Mouse (Mus musculus) erythroblast, embryonic 14.5 days (primary cell): ENCODE measurements at regions not wholly inside any gene's neighbourhood (a gene's known extent, or its start where the extent isn't known, plus 50 kb on each side); places are given as distances from the start of the nearest gene placed in this dataset.

Source experiments
- GATA1 ChIP-seq: IDR thresholded peaks from 2 replicates; pipeline ENCODE4 v1.6.1; 2012; ENCODE audit warnings: low read length, inconsistent platforms, mixed read lengths
- TAL1 ChIP-seq: IDR thresholded peaks from 3 replicates; pipeline ENCODE4 v1.6.1; 2012; ENCODE audit warnings: low read length, inconsistent platforms, mixed read lengths

DNA sequence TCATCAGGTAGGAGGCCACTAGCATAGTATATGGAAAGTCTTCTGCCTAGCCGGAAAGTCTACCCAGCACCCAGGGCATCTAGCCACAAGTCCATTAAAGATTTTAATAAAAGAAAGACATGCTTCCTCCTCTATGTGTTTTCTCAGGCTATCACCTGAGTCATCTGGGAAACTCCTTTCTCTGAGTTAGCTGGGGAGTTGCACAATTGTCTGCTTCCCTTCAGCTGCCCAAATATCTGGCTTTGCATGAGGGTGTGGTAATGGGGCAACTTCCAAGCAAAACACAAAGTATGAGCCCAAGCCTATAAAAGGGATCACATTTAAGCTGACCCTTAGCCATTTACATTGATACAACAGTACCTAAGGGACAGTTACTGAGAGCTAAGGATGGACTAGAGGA, 376.9 kb upstream of the Tbl1xr1 start:
- TF ChIP-seq TAL1: no peak
- TF ChIP-seq GATA1: no peak
